Mouse (Mus musculus) thymus, adult 2 months (tissue): ENCODE results near the gene Adgre1. TPM values are rescaled to one million over a fixed set of nuclear protein-coding genes. Genes with fewer than 3 reads are reported as not detected.

Source experiments
- DNase-seq: peaks from one replicate; pipeline ENCODE4 v3.0.0; 2021
- H3K27ac ChIP-seq: fragments of 200-500 bp; 2 replicates; pipeline ENCODE4 v1.5.1; 2012; ENCODE audit warnings: low read length, control low read depth; ENCODE audit not compliant: control insufficient read depth, insufficient read depth
- H3K27me3 ChIP-seq: fragments of 200-500 bp; 2 replicates; pipeline ENCODE4 v1.6.1; 2012; ENCODE audit warnings: mild to moderate bottlenecking, low read length, moderate library complexity, mixed read lengths; ENCODE audit not compliant: control insufficient read depth, insufficient read depth
- H3K36me3 ChIP-seq: fragments of 200-500 bp; 2 replicates; pipeline ENCODE4 v1.6.1; 2012; ENCODE audit warnings: mild to moderate bottlenecking, low read length, moderate library complexity; ENCODE audit not compliant: control insufficient read depth, insufficient read depth
- H3K4me1 ChIP-seq: fragments of 200-500 bp; replicated peaks from 2 replicates; pipeline ENCODE4 v1.6.1; 2012; ENCODE audit warnings: low read length; ENCODE audit not compliant: control insufficient read depth, insufficient read depth
- H3K4me3 ChIP-seq: fragments of 200-500 bp; 2 replicates; pipeline ENCODE4 v1.5.1; 2012; ENCODE audit warnings: mild to moderate bottlenecking, low read length, control low read depth, moderate library complexity; ENCODE audit not compliant: control insufficient read depth, insufficient read depth
- CTCF ChIP-seq: fragments of 200-500 bp; IDR thresholded peaks from 2 replicates; pipeline ENCODE4 v1.5.1; 2012; ENCODE audit warnings: mild to moderate bottlenecking, control low read depth, low read length, moderate library complexity, borderline replicate concordance; ENCODE audit not compliant: control insufficient read depth, poor library complexity, insufficient read depth; ENCODE audit errors: extremely low read depth
- POLR2A ChIP-seq: fragments of 200-500 bp; IDR thresholded peaks from 2 replicates; pipeline ENCODE4 v1.6.1; 2012; ENCODE audit warnings: mild to moderate bottlenecking, low read length, control low read depth, moderate library complexity; ENCODE audit not compliant: control insufficient read depth, poor library complexity, insufficient read depth; ENCODE audit errors: extremely low read depth
- WGBS: fragments of 180-500 bp; shearing (Covaris S2); methylation state at CpG from one replicate; pipeline ENCODE4 v1.1.7; 2018; 5-methylcytosine and 5-hydroxymethylcytosine counted together
- polyA plus RNA-seq: library from polyadenylated mRNA; depleted of rRNA; stranded (reverse); fragments of >200 nt; gene quantifications from 2 replicates; pipeline ENCODE4 v1.2.3, GENCODE M21; 2012; rRNA removed

Adgre1 gene
- polyA plus RNA-seq, 1 experiment, result 20.8 TPM

GRCm38 (mm10) chr17:57347017-57347416, 11.5 kb upstream of the Adgre1 start:
- no peaks in the 10 kb centered on the region for H3K36me3 ChIP-seq
- H3K4me3 ChIP-seq, result no peak overlapping the region
- H3K27ac ChIP-seq, result no peak overlapping the region
- H3K27me3 ChIP-seq, result no peaks in the 10 kb centered on the region
- TF ChIP-seq POLR2A (no peak), CTCF (no peak)
- 27% methylated on average over 6 of the region's 6 CpGs for WGBS
- H3K4me1 ChIP-seq, result peaks cover under 1% of the 10 kb centered on the region
- DNase-seq, result no peak

- TF ChIP-seq POLR2A, result no peak
- no peak for TF ChIP-seq CTCF
- no peaks in the 10 kb centered on the region for H3K36me3 ChIP-seq
- H3K27me3 ChIP-seq, result no peaks in the 10 kb centered on the region
- no peaks in the 10 kb centered on the region for H3K4me1 ChIP-seq
- WGBS, result 64% methylated on average over 2 of the region's 2 CpGs
- DNase-seq, result no peak
- no peak overlapping the region for H3K4me3 ChIP-seq
- no peak overlapping the region for H3K27ac ChIP-seq
Measured at GRCm38 (mm10) chr17:57347781-57348180, 10.7 kb upstream of the Adgre1 start.

DNA sequence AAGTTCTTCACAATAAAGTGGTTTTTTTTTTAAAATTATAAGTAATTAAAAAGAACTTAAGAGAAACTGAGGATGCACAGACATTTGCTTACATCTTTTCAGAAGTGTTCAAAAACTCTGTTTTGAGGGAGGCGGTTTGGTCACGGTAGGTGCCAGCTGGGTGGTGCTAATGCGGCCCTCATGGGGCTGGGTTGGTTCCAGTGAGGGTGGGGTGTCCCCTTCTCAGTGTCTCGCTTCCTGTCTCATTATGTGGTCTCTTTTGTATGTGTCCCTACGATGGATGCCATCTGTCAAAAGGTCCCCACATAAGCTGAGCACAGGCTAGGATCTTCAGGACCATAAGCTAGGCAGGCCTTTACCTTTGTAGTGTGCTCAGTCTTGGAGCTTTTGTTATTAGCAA, 9.4 kb upstream of the Adgre1 start:
- DNase-seq, result no peak
- Histone ChIP-seq H3K27me3 (no peaks in the 10 kb centered on the region), H3K4me1 (no peaks in the 10 kb centered on the region), H3K27ac (no peak overlapping the region), H3K4me3 (no peak overlapping the region), H3K36me3 (no peaks in the 10 kb centered on the region)
- WGBS, result 54% methylated on average over 5 of the region's 5 CpGs
- TF ChIP-seq CTCF, result no peak
- TF ChIP-seq POLR2A, result no peak

GRCm38 (mm10) chr17:57350212-57350611, 8.3 kb upstream of the Adgre1 start:
- Histone ChIP-seq H3K4me3 (no peak overlapping the region), H3K27ac (no peak overlapping the region), H3K4me1 (no peaks in the 10 kb centered on the region), H3K27me3 (no peaks in the 10 kb centered on the region), H3K36me3 (no peaks in the 10 kb centered on the region)
- 93% methylated on average over 5 of the region's 5 CpGs for WGBS
- TF ChIP-seq CTCF, result no peak
- no peak for TF ChIP-seq POLR2A
- DNase-seq, result no peak

GRCm38 (mm10) chr17:57351107-57351506, 7.4 kb upstream of the Adgre1 start:
- no peak overlapping the region for H3K27ac ChIP-seq
- H3K4me1 ChIP-seq, result no peaks in the 10 kb centered on the region
- WGBS, result 97% methylated on average over 9 of the region's 9 CpGs
- TF ChIP-seq POLR2A (no peak), CTCF (no peak)
- no peaks in the 10 kb centered on the region for H3K36me3 ChIP-seq
- DNase-seq, result no peak
- H3K4me3 ChIP-seq, result no peak overlapping the region
- no peaks in the 10 kb centered on the region for H3K27me3 ChIP-seq

GRCm38 (mm10) chr17:57359485-57360241, 1.2 kb downstream of the Adgre1 start:
- no peaks in the 10 kb centered on the region for H3K36me3 ChIP-seq

More at GRCm38 (mm10) chr17:57359485-57360241, 1.2 kb downstream of the Adgre1 start:
- DNase-seq, result no peak
- H3K4me3 ChIP-seq, result no peak overlapping the region
- H3K27me3 ChIP-seq, result no peaks in the 10 kb centered on the region
- 86% methylated on average over 11 of the region's 11 CpGs for WGBS
- H3K4me1 ChIP-seq, result no peaks in the 10 kb centered on the region
- H3K27ac ChIP-seq, result no peak overlapping the region
- no peak for TF ChIP-seq CTCF

Other genes with a start within 250 kb of the Adgre1 start
- gene Cd70, start 208.9 kb upstream of the Adgre1 start, polyA plus RNA-seq, result 10.5 and 11.0 TPM in 2 replicates
- gene Tnfsf14, start 164.5 kb upstream of the Adgre1 start, polyA plus RNA-seq, result 6.5 and 6.7 TPM in 2 replicates
- 139 and 152 TPM in 2 replicates for gene C3, start 130.6 kb upstream of the Adgre1 start, polyA plus RNA-seq
- 62.4 and 63.9 TPM in 2 replicates for gene Gpr108, start 110.2 kb upstream of the Adgre1 start, polyA plus RNA-seq
- gene Trip10, start 109.2 kb upstream of the Adgre1 start, polyA plus RNA-seq, result 10.6 and 14.8 TPM in 2 replicates
- 131 and 137 TPM in 2 replicates for gene Vav1, start 79.6 kb upstream of the Adgre1 start, polyA plus RNA-seq
- gene Vmn2r120, start 186.8 kb downstream of the Adgre1 start, polyA plus RNA-seq, result not detected in 2 replicates